Mouse (Mus musculus) urinary bladder, postnatal 0 days (tissue): ENCODE results near the gene Gosr1. TPM values are rescaled to one million over a fixed set of nuclear protein-coding genes. Genes with fewer than 3 reads are reported as not detected.

Experiments
- polyA plus RNA-seq: library from polyadenylated mRNA; unstranded; fragments of >200 nt; fragmentation: Nextera tagmentation; extraction: Ambion mirVana; gene quantifications from 2 replicates; pipeline ENCODE4 v1.2.1, GENCODE M21; 2015

Gene Gosr1
- 15.5 and 18.2 TPM in 2 replicates for polyA plus RNA-seq

DNA sequence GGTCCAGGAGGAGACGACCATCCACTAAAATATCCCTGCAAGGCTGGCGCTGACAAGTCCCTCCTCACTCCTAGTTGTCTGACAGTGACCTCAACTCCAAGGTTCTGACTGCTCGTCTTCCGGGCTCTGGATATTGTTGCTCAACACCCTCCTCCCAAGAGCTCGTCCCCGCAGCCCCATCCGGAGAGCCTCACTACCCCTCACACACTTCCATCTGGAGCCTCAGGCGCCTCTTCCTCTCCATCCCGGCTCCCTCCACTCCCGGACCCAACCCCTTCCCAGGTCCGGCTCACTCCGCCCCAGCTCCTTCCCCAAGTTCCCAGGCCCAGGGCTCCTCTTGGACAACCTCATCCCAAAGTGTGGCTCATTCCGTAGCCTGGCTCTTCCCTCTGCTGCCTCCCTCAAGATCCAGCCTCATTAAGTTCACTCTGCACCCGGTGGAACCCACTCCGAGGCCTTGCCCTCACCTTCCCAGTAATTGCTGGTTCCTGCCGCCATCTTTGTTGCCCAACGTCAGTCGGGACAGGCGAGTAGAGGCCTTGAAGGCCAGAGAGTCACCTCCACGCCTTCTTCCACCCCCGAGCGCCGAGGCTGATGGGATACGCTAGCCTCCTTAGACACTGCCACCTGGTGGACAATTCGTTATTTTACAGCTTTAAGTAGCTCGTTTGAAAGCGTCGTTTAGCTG, at the start of gene Gosr1:
TSS of gene Gosr1 (minus strand) at position 527 of the 688 bp plus-strand sequence.

DNA sequence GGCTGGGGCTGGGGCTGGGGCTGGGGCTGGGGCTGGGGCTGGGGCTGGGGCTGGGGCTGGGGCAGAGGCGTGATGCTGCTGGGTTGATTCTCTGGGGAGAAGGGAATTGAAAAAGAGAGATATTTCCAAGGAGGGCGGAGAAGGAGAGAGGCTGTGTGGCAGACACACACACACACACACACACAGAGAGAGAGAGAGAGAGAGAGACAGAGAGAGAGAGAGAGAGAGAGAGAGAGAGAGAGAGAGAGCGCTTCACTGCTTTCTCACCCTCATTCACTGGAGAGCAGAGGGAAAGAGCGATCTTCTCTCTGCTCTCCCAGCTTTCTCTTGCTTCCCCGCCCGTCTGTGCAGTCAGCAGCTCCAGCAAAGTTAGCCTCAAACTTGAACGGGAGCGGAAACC, 83.9 kb downstream of the Gosr1 start, which contains the start of gene Trarg1:
TSS of gene Trarg1 (plus strand) at position 301 of the 400 bp plus-strand sequence.

Other genes starting within 250 kb of the Gosr1 start
- gene Abr, start 141.3 kb downstream of the Gosr1 start, polyA plus RNA-seq: 6.8 and 8.4 TPM in 2 replicates
- gene Bhlha9, start 91.1 kb downstream of the Gosr1 start, polyA plus RNA-seq: 0.17 TPM in 1 of 2 replicates, not detected in the other
- gene Trarg1, start 83.8 kb downstream of the Gosr1 start, polyA plus RNA-seq: 0.55 and 0.92 TPM in 2 replicates
- 9.6 and 10.9 TPM in 2 replicates for gene Cpd, start 83.4 kb upstream of the Gosr1 start, polyA plus RNA-seq
- 0.37 and 0.47 TPM in 2 replicates for gene Tmigd1, start 138.6 kb upstream of the Gosr1 start, polyA plus RNA-seq
- gene Blmh, start 161.2 kb upstream of the Gosr1 start, polyA plus RNA-seq: 67.0 and 67.2 TPM in 2 replicates
- 0.57 and 0.60 TPM in 2 replicates for gene Slc6a4, start 235.0 kb upstream of the Gosr1 start, polyA plus RNA-seq